Mouse (Mus musculus) adrenal gland, postnatal 36 days (tissue): ENCODE measurements around the gene Ap4s1. TPM values are rescaled to one million over a fixed set of nuclear protein-coding genes. Genes with fewer than 3 reads are reported as not detected.
A peak's percentile ranks its signal among the peaks of the same experiment; 100 is the strongest.

Source experiments
- DNase-seq, 2 experiments: peaks; one replicate each; pipeline ENCODE4 v3.0.0; 2021; ENCODE audit warnings: mixed read lengths in 1 of 2
- total RNA-seq, 2 experiments: library from RNA; stranded (reverse); gene quantifications; 2 replicates each; pipeline ENCODE4 v1.2.3; 2021

Gene Ap4s1
- total RNA-seq, 2 experiments from 2014 or later, result 26.3 to 26.7 TPM

- no peak for DNase-seq
Measured at GRCm38 (mm10) chr12:51768702-51769101, 77.9 kb downstream of the Ap4s1 start.

GRCm38 (mm10) chr12:51784842-51785241, 94.0 kb downstream of the Ap4s1 start:
- peak in 1 of 2 experiments; percentile 11 for DNase-seq

Other genes with a start within 250 kb of the Ap4s1 start
- gene Coch, start 97.7 kb upstream of the Ap4s1 start, total RNA-seq, result under 1 TPM in 1 of 2 experiments, not detected in 1; 0.36 TPM
- 10 to 100 TPM; 89.0 to 96.2 TPM for gene Strn3, start 864 bp downstream of the Ap4s1 start, total RNA-seq
- 10 to 100 TPM; 86.7 to 95.8 TPM for gene Hectd1, start 138.5 kb downstream of the Ap4s1 start, total RNA-seq